Mouse (Mus musculus) urinary bladder, postnatal 10 days (tissue): ENCODE results near the gene Ctnnd1.

Experiments
- DNase-seq: peaks from one replicate; pipeline ENCODE4 v3.0.0; 2022; ENCODE audit warnings: low spot score

Ctnnd1 gene

DNA sequence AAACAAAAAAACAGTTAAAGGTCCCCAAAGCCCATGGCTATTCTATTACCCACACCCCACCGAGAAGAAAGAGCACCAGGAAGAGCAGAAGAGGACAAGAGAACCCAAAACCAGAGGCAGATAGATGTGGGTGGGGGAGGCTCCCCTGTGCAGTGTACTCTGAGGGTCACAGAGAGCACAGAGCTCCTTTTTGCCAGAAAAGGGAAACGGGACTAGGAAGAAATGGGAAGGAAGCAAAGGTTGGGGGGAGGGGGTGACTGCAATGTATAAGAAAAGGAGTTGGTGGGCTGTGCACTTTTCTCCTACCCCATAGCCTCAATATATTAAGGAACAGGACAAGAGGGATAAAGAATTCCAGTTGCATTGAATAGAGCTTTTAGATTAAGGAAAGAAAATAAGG lies 49.6 kb downstream of the Ctnnd1 start:
- DNase-seq = no peak

DNA sequence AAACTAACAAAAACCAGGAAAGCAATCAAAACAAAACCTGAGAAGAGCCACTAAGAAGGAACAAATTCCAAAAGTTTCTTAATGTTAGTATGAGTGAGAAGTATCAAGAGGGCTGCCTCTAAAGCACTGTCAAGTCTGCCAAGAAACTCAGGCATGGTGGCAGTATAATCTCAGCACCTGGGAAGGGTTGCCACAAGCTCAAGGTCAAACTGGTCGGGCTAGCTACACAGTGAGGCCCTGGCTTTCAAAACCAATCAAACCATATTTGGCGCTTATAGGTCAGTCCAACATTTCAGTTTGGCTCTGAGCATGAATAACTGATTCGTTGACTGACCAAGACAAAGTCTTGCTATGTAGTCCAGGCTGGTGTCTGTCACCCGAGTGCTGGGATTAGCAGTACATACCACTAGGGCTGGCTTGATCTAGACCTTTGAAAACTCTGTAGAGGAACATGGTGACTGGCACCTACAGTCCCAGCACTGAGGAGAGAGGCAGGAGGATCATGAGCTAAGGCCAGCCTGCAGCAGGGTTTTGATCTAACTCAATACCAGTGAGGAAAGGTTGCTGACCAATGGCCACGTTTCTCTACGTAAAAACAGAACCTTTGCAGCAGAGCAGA lies 51.2 kb downstream of the Ctnnd1 start:
- no peak for DNase-seq

DNA sequence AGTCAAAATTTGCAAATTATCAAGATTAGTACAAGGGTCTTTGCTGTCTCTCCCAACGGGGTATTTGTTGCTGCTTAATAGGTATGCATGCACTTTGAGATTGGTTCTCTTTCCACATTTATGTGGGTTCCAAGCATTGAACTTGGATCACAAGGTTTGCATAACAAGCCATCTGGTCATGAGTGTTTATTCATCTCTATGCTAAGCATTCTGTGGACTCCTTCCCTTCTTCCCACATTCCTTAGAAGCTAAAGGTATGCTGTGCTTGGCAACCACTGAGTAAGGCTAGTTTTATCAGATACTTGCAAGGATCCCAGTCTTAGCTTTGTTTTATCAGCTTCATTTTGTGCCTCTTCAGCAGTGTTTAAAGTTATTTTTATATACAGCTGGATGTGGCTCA lies 53.4 kb downstream of the Ctnnd1 start:
- DNase-seq = no peak

DNA sequence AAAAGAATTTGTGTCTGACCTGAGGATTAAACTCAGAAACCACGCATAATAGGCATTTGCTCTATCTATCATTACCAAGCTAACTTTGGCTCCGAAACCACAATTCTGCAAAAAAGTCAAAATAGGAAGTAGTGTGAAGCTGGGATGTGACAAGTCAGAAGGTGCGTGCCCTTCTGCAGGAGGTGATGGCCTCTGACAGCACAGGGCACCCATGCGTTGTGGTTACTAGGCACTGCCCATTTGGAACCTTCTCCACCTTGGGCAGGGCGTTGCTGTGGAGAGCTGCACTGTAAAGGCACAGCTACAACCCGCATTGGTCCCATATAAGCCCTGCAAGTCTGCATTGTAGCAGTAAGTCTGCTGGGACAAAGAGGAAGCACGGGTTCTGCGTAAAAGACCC lies 57.8 kb downstream of the Ctnnd1 start:
- DNase-seq = no peak

DNA sequence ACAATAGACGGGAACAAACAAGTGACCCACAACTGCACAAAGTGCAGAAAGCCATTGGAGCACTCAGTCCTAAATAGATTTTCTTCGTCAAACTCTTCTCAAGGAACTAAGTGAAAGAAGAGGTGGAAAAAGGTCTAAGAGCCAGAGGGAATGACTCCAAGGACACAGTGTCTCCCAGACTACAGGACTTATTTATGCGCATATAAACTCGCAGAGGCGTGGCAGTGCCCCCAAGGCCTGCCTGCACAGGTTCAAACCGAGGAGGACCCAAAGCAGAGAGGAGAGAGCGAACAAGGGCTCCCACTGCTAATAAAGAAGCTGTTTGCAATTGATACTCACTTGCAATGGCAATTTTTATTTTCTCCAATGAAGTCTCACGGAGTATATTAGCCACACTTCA lies 64.9 kb downstream of the Ctnnd1 start:
- no peak for DNase-seq

DNA sequence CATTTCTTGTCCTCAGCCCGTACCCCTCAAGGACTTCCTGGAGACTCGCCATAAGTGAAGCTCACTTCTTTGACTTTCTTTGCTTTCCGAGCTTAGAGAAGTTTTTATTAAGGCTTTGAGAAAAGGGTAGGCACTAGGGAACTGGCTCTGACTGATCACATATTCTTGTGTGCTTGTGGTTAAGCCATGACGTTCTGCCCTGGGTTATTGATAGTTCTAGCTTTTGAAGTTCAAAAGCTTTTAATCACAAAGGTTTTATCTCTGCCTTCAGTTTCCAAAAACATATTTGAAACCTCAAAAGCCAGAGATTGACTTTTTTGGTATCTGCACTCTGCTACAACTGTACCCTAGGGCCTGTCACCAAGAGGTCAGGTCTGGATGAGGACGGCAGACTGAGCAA lies 68.3 kb downstream of the Ctnnd1 start:
- DNase-seq = no peak

DNA sequence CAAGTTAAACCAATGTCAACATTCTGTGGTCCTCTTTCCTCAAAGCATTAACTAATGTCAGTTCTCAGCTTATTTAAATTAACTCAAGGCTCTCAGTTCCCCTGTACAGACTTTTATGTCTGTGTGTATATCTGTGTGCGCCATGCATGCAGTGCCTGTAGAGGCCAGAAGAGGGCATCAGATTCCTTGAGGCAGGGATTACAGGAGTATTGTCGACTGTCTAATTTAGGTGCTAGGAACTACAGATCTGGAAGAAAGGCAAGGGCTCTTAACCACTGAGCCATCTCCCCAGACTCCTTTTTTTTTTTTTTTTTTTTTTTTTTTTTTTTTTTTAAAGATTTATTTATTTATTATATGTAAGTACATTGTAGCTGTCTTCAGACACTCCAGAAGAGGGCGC lies 69.4 kb downstream of the Ctnnd1 start:
- DNase-seq = no peak

DNA sequence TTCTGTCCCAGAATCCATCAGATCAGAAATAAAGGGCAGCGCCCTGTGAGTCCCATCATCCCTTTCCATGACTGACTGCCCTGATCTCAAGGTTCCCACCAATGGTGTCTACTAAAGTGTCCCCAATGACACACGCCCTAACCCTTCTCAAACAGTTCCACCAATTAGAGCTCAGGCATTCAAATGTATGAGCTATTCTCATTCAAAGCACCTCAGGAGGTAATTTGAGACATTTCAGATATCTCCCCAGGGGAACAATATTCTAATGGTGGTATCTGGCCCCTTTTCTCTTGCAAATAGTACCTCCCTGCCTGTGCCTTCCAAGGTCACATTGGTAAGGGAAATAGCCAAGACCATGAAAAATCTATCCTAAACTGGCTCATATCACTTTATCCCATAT lies 71.3 kb downstream of the Ctnnd1 start:
- DNase-seq = no peak

DNA sequence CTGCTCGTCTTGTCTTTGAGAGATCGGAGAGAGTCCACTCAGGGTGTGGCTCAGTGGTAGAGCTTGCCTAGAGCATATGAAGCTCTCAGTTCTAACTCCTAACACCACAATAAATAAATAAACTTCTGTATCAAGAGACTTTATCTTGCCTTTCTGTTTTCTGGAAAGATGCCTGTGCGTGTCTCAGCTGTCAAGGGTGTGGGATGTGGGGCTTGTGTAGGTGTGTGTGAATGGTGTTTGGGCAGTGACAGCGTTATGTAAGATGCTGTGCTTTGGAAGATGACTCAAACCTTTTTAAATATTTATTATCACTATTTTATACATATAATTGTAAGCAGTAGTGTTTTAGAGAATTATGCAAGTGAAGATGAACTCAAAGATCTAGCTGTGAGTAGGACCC lies 76.4 kb downstream of the Ctnnd1 start:
- no peak for DNase-seq

DNA sequence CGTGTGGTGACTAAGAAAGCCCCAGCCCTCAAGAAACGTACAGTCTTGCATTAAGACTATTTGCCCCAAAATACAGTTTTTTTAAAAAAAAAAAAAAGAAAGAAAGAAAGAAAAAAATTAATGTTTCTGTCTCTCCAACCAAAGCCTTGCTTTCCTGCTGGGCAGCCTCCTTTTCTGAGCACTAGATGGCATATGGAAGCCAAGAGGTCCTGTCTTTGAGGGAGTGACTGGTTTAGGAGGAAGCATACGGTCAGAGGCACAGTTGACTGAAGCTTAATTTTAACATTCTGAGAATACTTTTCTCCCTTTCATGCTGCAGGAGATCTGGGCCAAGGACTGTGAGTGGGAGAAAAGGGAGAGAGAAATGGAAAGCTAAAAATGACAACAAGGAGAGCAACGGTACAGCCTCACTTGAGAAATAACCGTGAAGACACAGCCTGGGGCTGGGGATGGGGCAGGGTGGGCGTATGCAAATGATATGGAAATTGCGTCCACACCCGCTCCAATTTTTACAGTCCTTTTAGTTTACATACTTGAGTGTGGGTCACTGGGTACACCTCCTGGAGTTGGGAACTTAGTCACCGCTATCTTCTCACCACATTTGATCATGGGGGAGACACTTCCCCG lies 93.6 kb downstream of the Ctnnd1 start:
- DNase-seq = no peak

DNA sequence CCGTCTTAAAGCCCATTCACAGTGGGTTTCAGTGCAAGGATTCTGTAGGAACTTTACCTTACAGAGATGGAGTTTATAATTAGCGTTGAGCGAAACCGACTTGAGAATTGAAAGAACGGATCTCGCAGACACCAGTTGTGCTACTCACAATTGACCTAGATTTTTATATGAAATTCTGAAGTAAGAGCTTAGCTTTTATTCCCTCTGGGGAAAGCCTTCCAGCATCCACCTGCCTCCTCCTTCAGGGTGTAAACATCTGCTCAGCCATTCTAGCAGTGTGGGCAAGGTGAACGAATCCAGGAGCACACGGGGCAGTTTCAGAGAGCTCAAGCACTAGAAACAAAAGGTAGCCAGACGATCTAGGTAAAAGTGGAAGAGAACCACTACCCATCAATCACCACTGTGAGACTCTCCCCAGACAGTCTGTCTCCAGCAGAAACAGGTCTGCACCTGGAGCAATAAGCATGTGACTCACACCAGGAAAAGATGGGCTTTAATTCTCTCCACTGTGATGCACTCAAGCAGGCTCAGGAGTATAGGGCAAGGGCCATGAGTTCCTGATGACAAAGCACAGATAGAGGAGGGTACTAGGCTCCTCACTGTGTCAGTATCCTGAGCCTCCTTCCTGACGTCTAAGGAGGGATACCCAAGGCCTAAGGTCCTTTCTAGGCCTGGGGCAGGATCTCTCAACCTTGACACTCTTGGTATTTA lies 99.0 kb downstream of the Ctnnd1 start:
- no peak for DNase-seq
